Mouse (Mus musculus) right cerebral cortex, postnatal 36 days (tissue): ENCODE data around the gene Aldh3a2.
"Not testable (repeated sequence)": the region's sequence is repeated elsewhere in the genome, so short reads cannot be mapped to it uniquely, and the experiment has no call there.

Experiments used
- DNase-seq, 2 experiments: peaks; one replicate each; pipeline ENCODE4 v3.0.0; 2022; ENCODE audit warnings: low spot score in 2 of 2, mixed read lengths in 1 of 2

Aldh3a2 gene

GRCm38 (mm10) chr11:61174291-61174820, 92.9 kb downstream of the Aldh3a2 start:
- no peak for DNase-seq

GRCm38 (mm10) chr11:61173477-61173876, 93.8 kb downstream of the Aldh3a2 start:
- not testable (repeated sequence) for DNase-seq
